8 mouse cellular contexts compared by ENCODE assay signal in the genomic region with DNA sequence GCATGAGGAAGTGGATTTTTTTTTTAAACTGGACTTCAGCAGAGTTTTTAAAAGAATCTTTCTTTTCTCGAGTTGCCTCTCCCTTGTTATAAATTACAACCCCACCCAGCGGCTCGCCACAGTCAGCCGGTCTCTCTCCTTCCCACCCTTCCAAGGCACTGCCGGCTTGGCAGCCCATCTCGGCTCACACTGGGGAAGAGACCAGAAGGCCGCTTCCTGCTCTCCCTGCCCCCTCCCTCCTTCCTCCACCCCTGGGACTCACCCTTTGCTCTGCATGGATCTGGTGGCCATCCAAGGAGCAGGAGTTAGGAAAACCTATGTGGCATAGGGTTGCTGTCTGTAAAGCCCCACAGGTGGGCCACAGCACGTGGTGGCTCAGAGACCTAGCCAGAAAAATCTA.
DNase-seq lines count a peak whose midpoint lies in the region; ATAC-seq lines count a peak whose summit lies in the region.

No protein-coding gene starts in this region.

- no peaks in the 10 kb centered on the region for H3K27me3 ChIP-seq in heart, embryonic 12.5 days (replicated peaks)
- no peaks in the 10 kb centered on the region for H3K27me3 ChIP-seq in forebrain, embryonic 13.5 days

- no peaks in the 10 kb centered on the region for H3K9me3 ChIP-seq in heart, embryonic 12.5 days (replicated peaks)
- H3K9me3 ChIP-seq in forebrain, embryonic 13.5 days (replicated peaks): no peaks in the 10 kb centered on the region

- H3K9ac ChIP-seq in heart, embryonic 12.5 days: no peak overlapping the region
- H3K9ac ChIP-seq in forebrain, embryonic 13.5 days: no peak overlapping the region

- 29% methylated on average over 8 of the region's 8 CpGs for WGBS in heart, embryonic 12.5 days
- WGBS in forebrain, embryonic 13.5 days: 68% methylated on average over 8 of the region's 8 CpGs

- ATAC-seq in heart, embryonic 12.5 days (ENCODE audit: insufficient number of reproducible peaks, low FRiP score): peak; percentile 61; the same call in 1 of the 2 replicates
- no peak for ATAC-seq in forebrain, embryonic 13.5 days

- no peak overlapping the region for H3K4me2 ChIP-seq in heart, embryonic 12.5 days
- no peak overlapping the region for H3K4me2 ChIP-seq in forebrain, embryonic 13.5 days

- no peaks in the 10 kb centered on the region for H3K36me3 ChIP-seq in heart, embryonic 12.5 days
- H3K36me3 ChIP-seq in forebrain, embryonic 13.5 days (ENCODE audit: poor library complexity, severe bottlenecking): no peaks in the 10 kb centered on the region

- no peak overlapping the region for H3K4me3 ChIP-seq in heart, embryonic 12.5 days
- H3K4me3 ChIP-seq in forebrain, embryonic 13.5 days: no peak overlapping the region

- H3K4me1 ChIP-seq in heart, embryonic 12.5 days (replicated peaks): no peaks in the 10 kb centered on the region
- no peaks in the 10 kb centered on the region for H3K4me1 ChIP-seq in forebrain, embryonic 13.5 days

- DNase-seq in urinary bladder, postnatal 25 days (ENCODE audit: low spot score): peak; percentile 31
- DNase-seq in urinary bladder, adult 2 months (ENCODE audit: low spot score): no peak
- peak; percentile 64 to 76 for DNase-seq in kidney, postnatal 4 days
- no peak for DNase-seq in layer of hippocampus, adult 9-11 months
- no peak for DNase-seq in Muller cell, postnatal 12 days (ENCODE audit: inconsistent ontology term)
- no peak for DNase-seq in left cerebral cortex, adult 11 months (ENCODE audit: low spot score)

- H3K27ac ChIP-seq in heart, embryonic 12.5 days (ENCODE audit: poor library complexity, severe bottlenecking): no peak overlapping the region
- H3K27ac ChIP-seq in forebrain, embryonic 13.5 days: no peak overlapping the region

Comparison
In these comparisons a context has a peak if more than half of its experiments do, and no peak if none do; other contexts are left out.
1. DNase-seq: peak in urinary bladder, postnatal 25 days (single experiment) and kidney, postnatal 4 days (2 of 2); none in urinary bladder, adult 2 months (single experiment), layer of hippocampus, adult 9-11 months (single experiment), Muller cell, postnatal 12 days (single experiment) and left cerebral cortex, adult 11 months (single experiment).